Mouse (Mus musculus) MEL (cell line): Measurements from ENCODE around the gene Tmem63a. TPM values are rescaled to one million over a fixed set of nuclear protein-coding genes. Genes with fewer than 3 reads are reported as not detected.
"Not testable (repeated sequence)": the region's sequence is repeated elsewhere in the genome, so short reads cannot be mapped to it uniquely, and the experiment has no call there.

Source experiments
- DNase-seq: peaks from one replicate; pipeline ENCODE4 v3.0.0; 2011; ENCODE audit warnings: low read depth, low spot score
- H3K27ac ChIP-seq: 2 replicates; pipeline ENCODE4 v1.5.1; 2012; ENCODE audit warnings: low read depth, mild to moderate bottlenecking, control low read depth, low read length, moderate library complexity; ENCODE audit not compliant: control insufficient read depth
- H3K27me3 ChIP-seq, 2 experiments: fragments of 150-350 bp in 1 of 2; sonication (generic) in 1 of 2; 2 replicates each; pipeline ENCODE4 v1.6.1; 2012; ENCODE audit warnings: low read length in 2 of 2, mild to moderate bottlenecking in 2 of 2, improper control_type of control experiment in 1 of 2, moderate library complexity in 1 of 2; ENCODE audit not compliant: insufficient read depth in 2 of 2, control insufficient read depth in 1 of 2
- H3K36me3 ChIP-seq, 2 experiments: 2 replicates each; pipeline ENCODE4 v1.6.1; 2012 to 2014; ENCODE audit warnings: low read length in 2 of 2, improper control_type of control experiment in 1 of 2, inconsistent platforms in 1 of 2, mild to moderate bottlenecking in 1 of 2; ENCODE audit not compliant: insufficient read depth in 2 of 2, control insufficient read depth in 1 of 2
- H3K4me1 ChIP-seq, 2 experiments: fragments of 150-350 bp in 1 of 2; sonication (generic) in 1 of 2; 2 replicates each; pipeline ENCODE4 v1.6.1; 2012; ENCODE audit warnings: low read length in 2 of 2, improper control_type of control experiment in 1 of 2, mild to moderate bottlenecking in 1 of 2; ENCODE audit not compliant: insufficient read depth in 2 of 2, control insufficient read depth in 1 of 2
- H3K4me3 ChIP-seq, 2 experiments: fragments of 150-350 bp in 1 of 2; sonication (generic) in 1 of 2; 2 replicates each; pipeline ENCODE4 v1.5.1; 2012; ENCODE audit warnings: low read depth in 2 of 2, low read length in 2 of 2, mild to moderate bottlenecking in 2 of 2, moderate library complexity in 2 of 2, control low read depth in 1 of 2, improper control_type of control experiment in 1 of 2; ENCODE audit not compliant: control insufficient read depth in 1 of 2, insufficient read depth in 1 of 2
- H3K79me2 ChIP-seq: 2 replicates; pipeline ENCODE4 v1.6.1; 2012; ENCODE audit warnings: mild to moderate bottlenecking, low read length, moderate library complexity; ENCODE audit not compliant: control insufficient read depth, poor library complexity, insufficient read depth
- H3K9ac ChIP-seq: 2 replicates; pipeline ENCODE4 v1.6.1; 2012; ENCODE audit warnings: low read depth, mild to moderate bottlenecking, control low read depth, low read length, moderate library complexity; ENCODE audit not compliant: control insufficient read depth, poor library complexity, severe bottlenecking
- H3K9me3 ChIP-seq: fragments of 150-350 bp; sonication (generic); replicated peaks from 2 replicates; pipeline ENCODE4 v1.6.1; 2012; ENCODE audit warnings: mild to moderate bottlenecking, low read length, improper control_type of control experiment, moderate library complexity; ENCODE audit not compliant: insufficient read depth
- CHD1 ChIP-seq: IDR thresholded peaks from 2 replicates; pipeline ENCODE4 v1.6.1; 2012; ENCODE audit warnings: low read depth, mild to moderate bottlenecking, inconsistent platforms, low read length, improper control_type of control experiment
- CHD2 ChIP-seq: IDR thresholded peaks from 2 replicates; pipeline ENCODE4 v1.6.1; 2011; ENCODE audit warnings: low read length, improper control_type of control experiment
- CTCF ChIP-seq, 3 experiments: IDR thresholded peaks in 2 of 3; conservative IDR thresholded peaks in 1 of 3; 2 replicates each; pipeline ENCODE4 v1.5.1; 2011 to 2012; ENCODE audit warnings: low read length in 3 of 3, low read depth in 2 of 3, mild to moderate bottlenecking in 2 of 3, improper control_type of control experiment in 1 of 3, inconsistent platforms in 1 of 3, mixed read lengths in 1 of 3, moderate library complexity in 1 of 3; ENCODE audit not compliant: control insufficient read depth in 1 of 3, insufficient read depth in 1 of 3, poor library complexity in 1 of 3, severe bottlenecking in 1 of 3
- E2F4 ChIP-seq: IDR thresholded peaks from 2 replicates; pipeline ENCODE4 v1.6.1; 2011; ENCODE audit warnings: low read depth, low read length, improper control_type of control experiment, borderline replicate concordance
- JUND ChIP-seq: IDR thresholded peaks from 2 replicates; pipeline ENCODE4 v1.6.1; 2011; ENCODE audit warnings: low read depth, mild to moderate bottlenecking, improper control_type of control experiment, low read length
- MAFK ChIP-seq: IDR thresholded peaks from 2 replicates; pipeline ENCODE4 v1.6.1; 2011; ENCODE audit warnings: low read depth, mild to moderate bottlenecking, low read length, improper control_type of control experiment, borderline replicate concordance
- MAX ChIP-seq: IDR thresholded peaks from 2 replicates; pipeline ENCODE4 v1.6.1; 2011; ENCODE audit warnings: low read length, improper control_type of control experiment
- MXI1 ChIP-seq: IDR thresholded peaks from 2 replicates; pipeline ENCODE4 v1.6.1; 2011; ENCODE audit warnings: mild to moderate bottlenecking, low read depth, low read length, improper control_type of control experiment
- MYB ChIP-seq: IDR thresholded peaks from 2 replicates; pipeline ENCODE4 v1.6.1; 2011; ENCODE audit warnings: mild to moderate bottlenecking, low read depth, low read length, improper control_type of control experiment
- MYC ChIP-seq: IDR thresholded peaks from 2 replicates; pipeline ENCODE4 v1.6.1; 2011; ENCODE audit warnings: low read depth, mild to moderate bottlenecking, low read length, improper control_type of control experiment, moderate library complexity
- NELFE ChIP-seq: IDR thresholded peaks from 2 replicates; pipeline ENCODE4 v1.6.1; 2011; ENCODE audit warnings: low read depth, low read length, improper control_type of control experiment
- POLR2A ChIP-seq, 2 experiments: IDR thresholded peaks; 2 replicates each; pipeline ENCODE4 v1.6.1; 2011 to 2012; ENCODE audit warnings: low read length in 2 of 2, mild to moderate bottlenecking in 2 of 2, control low read depth in 1 of 2, improper control_type of control experiment in 1 of 2, low read depth in 1 of 2, moderate library complexity in 1 of 2; ENCODE audit not compliant: control insufficient read depth in 1 of 2, insufficient read depth in 1 of 2, poor library complexity in 1 of 2
- POLR2AphosphoS2 ChIP-seq: IDR thresholded peaks from 2 replicates; pipeline ENCODE4 v1.6.1; 2011; ENCODE audit warnings: low read length, improper control_type of control experiment
- RAD21 ChIP-seq: IDR thresholded peaks from 2 replicates; pipeline ENCODE4 v1.6.1; 2011; ENCODE audit warnings: mild to moderate bottlenecking, low read depth, low read length, improper control_type of control experiment
- RCOR1 ChIP-seq: IDR thresholded peaks from 2 replicates; pipeline ENCODE4 v1.6.1; 2012; ENCODE audit warnings: low read depth, mild to moderate bottlenecking, inconsistent platforms, low read length, improper control_type of control experiment
- SMC3 ChIP-seq: IDR thresholded peaks from 2 replicates; pipeline ENCODE4 v1.6.1; 2011; ENCODE audit warnings: low read depth, low read length, improper control_type of control experiment
- TAL1 ChIP-seq: IDR thresholded peaks from 2 replicates; pipeline ENCODE4 v1.6.1; 2012; ENCODE audit warnings: mild to moderate bottlenecking, inconsistent platforms, low read length, moderate library complexity, mixed read lengths
- TBP ChIP-seq: IDR thresholded peaks from 2 replicates; pipeline ENCODE4 v1.8.0; 2011; ENCODE audit warnings: low read depth, low read length, improper control_type of control experiment
- ZMIZ1 ChIP-seq: IDR thresholded peaks from 2 replicates; pipeline ENCODE4 v1.6.1; 2012; ENCODE audit warnings: low read depth, mild to moderate bottlenecking, inconsistent platforms, low read length, improper control_type of control experiment, moderate library complexity
- ZNF384 ChIP-seq: IDR thresholded peaks from 2 replicates; pipeline ENCODE4 v1.6.1; 2012; ENCODE audit warnings: low read depth, mild to moderate bottlenecking, inconsistent platforms, low read length, improper control_type of control experiment
- polyA plus RNA-seq, 2 experiments: library from polyadenylated mRNA; stranded (reverse) in 1 of 2; unstranded in 1 of 2; fragments of >175 nt in 1 of 2; fragments of >200 nt in 1 of 2; gene quantifications; 2 replicates each; pipeline versions ENCODE4 v1.2.1 to v1.2.4; 2012; ENCODE audit warnings: low replicate concordance in 2 of 2, low read depth in 1 of 2; ENCODE audit not compliant: insufficient read length in 2 of 2, insufficient read depth in 1 of 2, missing spikeins in 1 of 2
- total RNA-seq: library from RNA; depleted of rRNA; stranded (reverse); fragments of 300-350 nt; gene quantifications from 2 replicates; pipeline ENCODE4 v1.2.3, GENCODE M21; 2012

Gene Tmem63a
- total and polyA plus RNA-seq, 3 experiments, result 7.7 to 12.8 TPM; not detected in 1

DNA sequence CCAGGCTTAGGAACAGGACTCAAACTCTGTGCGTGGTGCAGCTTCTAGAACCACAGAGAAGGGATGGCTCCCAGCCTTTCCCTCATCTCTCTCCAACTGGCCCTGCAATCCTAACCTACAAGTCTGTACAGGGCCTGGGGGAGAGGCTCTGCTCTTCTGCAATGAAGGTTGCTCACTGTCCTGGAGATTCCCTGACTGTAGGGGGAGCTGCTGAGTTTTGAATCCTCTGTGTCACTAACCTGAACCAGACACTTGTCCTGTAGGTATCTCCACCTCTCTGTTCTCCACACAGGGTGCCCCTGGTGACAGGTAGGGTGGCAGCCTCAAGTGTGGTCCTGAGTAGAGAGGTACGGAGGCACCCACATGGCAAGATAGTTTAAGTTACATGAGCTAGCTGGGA is 38.3 kb downstream of the Tmem63a start:
- TF ChIP-seq POLR2A (IDR thresholded peaks at IDR 0.05; ENCODE audit: control insufficient read depth in 1 of 2, insufficient read depth in 1 of 2, low read depth in 1 of 2, low read length in 2 of 2, poor library complexity in 1 of 2) (no peak), NELFE (no peak), E2F4 (no peak), POLR2AphosphoS2 (no peak), TAL1 (no peak)
- no peaks in the 10 kb centered on the region for H3K9me3 ChIP-seq
- no peak overlapping the region for H3K4me3 ChIP-seq
- H3K4me1 ChIP-seq, result peaks cover 0 to 3% of the 10 kb centered on the region in 2 experiments; a peak in 2 of 4 replicates
- H3K36me3 ChIP-seq, result 0 out of 4 replicates have a peak, but pooled peaks cover 0 to 2% of the 10 kb centered on the region in 2 experiments
- peaks cover 2 to 7% of the 10 kb centered on the region in 2 experiments; a peak in 3 of 4 replicates for H3K27me3 ChIP-seq
- DNase-seq, result no peak
- H3K9ac ChIP-seq, result no peak overlapping the region
- H3K79me2 ChIP-seq, result no peaks in the 10 kb centered on the region; the same call in 1 of the 2 replicates
- no peak overlapping the region for H3K27ac ChIP-seq

DNA sequence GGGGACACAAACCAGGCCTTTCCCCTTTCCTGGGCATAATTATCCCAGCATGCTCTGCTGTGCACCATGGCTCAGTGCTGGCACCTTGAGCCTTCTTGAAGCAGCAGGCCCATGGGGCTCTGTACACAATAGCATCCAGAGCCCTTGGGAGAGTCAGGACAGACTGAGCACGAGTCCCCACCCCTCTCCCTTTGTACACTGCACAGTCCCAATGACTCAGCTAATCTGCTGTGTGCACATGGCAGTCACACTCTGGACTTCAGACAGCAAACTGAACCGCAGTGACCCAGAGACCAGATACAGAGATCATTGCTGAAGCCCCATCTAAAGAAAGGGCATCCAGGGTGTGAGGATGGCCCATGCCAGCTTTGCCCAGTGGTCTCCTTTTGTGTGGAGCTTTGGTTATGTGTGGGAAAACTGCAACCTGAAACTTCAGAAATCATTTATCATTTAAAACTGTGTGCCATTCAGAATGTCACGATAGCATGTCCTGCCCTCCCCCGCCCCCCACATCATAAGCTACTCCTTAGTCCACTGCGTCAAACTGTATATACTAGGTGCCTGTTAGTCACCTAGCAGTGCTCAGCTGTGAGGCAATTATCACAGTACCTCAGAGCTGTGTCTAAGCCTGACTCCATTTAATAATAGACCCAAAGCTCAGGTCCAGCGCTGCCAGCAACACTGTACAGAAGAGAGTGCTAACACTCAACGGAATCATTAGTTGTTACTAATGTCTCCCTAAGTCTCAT is 39.3 kb downstream of the Tmem63a start:
- not testable (repeated sequence) for H3K79me2 ChIP-seq, H3K9ac ChIP-seq, H3K27me3 ChIP-seq, H3K4me1 ChIP-seq, H3K36me3 ChIP-seq, H3K27ac ChIP-seq, H3K4me3 ChIP-seq, H3K9me3 ChIP-seq
- peak; percentile 51 for DNase-seq

DNA sequence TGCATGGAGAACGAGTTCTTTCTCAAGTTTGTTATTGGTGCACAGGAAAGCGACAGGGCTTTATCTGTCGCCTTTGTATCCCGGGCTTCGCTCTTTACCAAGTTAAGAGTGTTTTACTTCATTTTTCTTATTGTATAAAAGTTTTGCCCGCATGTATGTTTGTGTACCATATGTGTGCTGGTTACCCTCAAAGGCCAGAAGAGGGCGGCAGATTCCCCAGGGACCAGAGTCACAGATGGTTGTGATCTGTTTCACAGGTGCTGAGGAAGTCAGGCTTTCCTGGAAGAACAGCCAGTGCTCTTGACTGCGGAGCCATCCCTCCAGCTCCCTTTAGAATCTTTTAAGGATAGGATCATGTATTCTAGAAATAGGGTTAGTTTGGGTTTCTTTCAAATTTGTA is 44.6 kb downstream of the Tmem63a start:
- H3K27ac ChIP-seq, result no peak overlapping the region
- peaks cover 2 to 7% of the 10 kb centered on the region in 2 experiments; a peak in 3 of 4 replicates for H3K27me3 ChIP-seq
- no peaks in the 10 kb centered on the region for H3K79me2 ChIP-seq
- peak; percentile 23 for DNase-seq
- H3K9me3 ChIP-seq, result no peaks in the 10 kb centered on the region
- TF ChIP-seq SMC3 (0 out of 2 replicates have a peak, but pooled peaks have one; percentile 6), MYB (no peak), CTCF (IDR thresholded peaks at IDR 0.05 in 2 of 3, conservative IDR thresholded peaks at IDR 0.05 in 1 of 3; ENCODE audit: control insufficient read depth in 1 of 3, insufficient read depth in 1 of 3, low read depth in 2 of 3, low read length in 3 of 3, poor library complexity in 1 of 3, severe bottlenecking in 1 of 3) (peak; percentile 7 to 47 (median 42); a peak in 4 of 6 replicates)
- no peak overlapping the region for H3K9ac ChIP-seq
- H3K36me3 ChIP-seq, result no peaks in the 10 kb centered on the region
- no peaks in the 10 kb centered on the region for H3K4me1 ChIP-seq
- H3K4me3 ChIP-seq, result no peak overlapping the region

DNA sequence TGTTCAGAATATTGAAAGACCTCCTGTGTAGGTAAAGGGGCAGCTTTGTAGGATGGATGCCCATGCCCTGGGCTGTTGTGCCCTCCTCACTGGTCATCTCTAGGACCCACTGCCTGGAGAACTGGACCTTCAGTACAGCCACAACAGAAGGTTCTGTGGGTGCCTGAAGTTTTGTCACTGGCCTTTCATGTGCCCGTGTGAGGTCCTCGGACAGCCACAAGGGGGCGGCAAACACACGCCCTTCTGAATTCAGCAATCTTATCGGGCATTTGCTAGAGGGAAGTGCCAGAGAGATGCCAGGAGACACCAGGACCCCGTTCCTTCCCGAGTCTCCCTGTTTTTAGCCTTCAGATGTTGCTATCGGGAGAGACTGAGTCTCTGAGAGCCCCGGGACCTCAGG is 45.6 kb downstream of the Tmem63a start:
- H3K4me3 ChIP-seq, result peak overlapping the region in 1 of 2 experiments; percentile 22; a peak in 1 of 4 replicates
- peak; percentile 84 for DNase-seq
- H3K27ac ChIP-seq, result no peak overlapping the region
- no peaks in the 10 kb centered on the region for H3K36me3 ChIP-seq
- H3K4me1 ChIP-seq, result no peaks in the 10 kb centered on the region
- H3K27me3 ChIP-seq, result peaks cover 2 to 7% of the 10 kb centered on the region in 2 experiments; a peak in 3 of 4 replicates
- no peaks in the 10 kb centered on the region for H3K79me2 ChIP-seq
- H3K9me3 ChIP-seq, result no peaks in the 10 kb centered on the region
- H3K9ac ChIP-seq, result peak overlapping the region; percentile 30; the same call in 1 of the 2 replicates
- TF ChIP-seq CHD1 (no peak), MAFK (no peak), MYC (0 out of 2 replicates have a peak, but pooled peaks have one; percentile 37), CTCF (IDR thresholded peaks at IDR 0.05 in 2 of 3, conservative IDR thresholded peaks at IDR 0.05 in 1 of 3; ENCODE audit: control insufficient read depth in 1 of 3, insufficient read depth in 1 of 3, low read depth in 2 of 3, low read length in 3 of 3, poor library complexity in 1 of 3, severe bottlenecking in 1 of 3) (peak; percentile 94 to 99 (median 95)), RAD21 (peak; percentile 94), CHD2 (no peak), JUND (no peak), MAX (no peak), POLR2A (IDR thresholded peaks at IDR 0.05; ENCODE audit: control insufficient read depth in 1 of 2, insufficient read depth in 1 of 2, low read depth in 1 of 2, low read length in 2 of 2, poor library complexity in 1 of 2) (no peak), MXI1 (no peak), TBP (no peak), ZMIZ1 (no peak), RCOR1 (no peak), ZNF384 (peak; percentile 52)
